Mouse (Mus musculus): Measurements from ENCODE around the gene Zranb1. TPM values are rescaled to one million over a fixed set of nuclear protein-coding genes. Genes with fewer than 3 reads are reported as not detected.

Zranb1 gene
- polyA plus RNA-seq, 1 experiment = 2.6 TPM

DNA sequence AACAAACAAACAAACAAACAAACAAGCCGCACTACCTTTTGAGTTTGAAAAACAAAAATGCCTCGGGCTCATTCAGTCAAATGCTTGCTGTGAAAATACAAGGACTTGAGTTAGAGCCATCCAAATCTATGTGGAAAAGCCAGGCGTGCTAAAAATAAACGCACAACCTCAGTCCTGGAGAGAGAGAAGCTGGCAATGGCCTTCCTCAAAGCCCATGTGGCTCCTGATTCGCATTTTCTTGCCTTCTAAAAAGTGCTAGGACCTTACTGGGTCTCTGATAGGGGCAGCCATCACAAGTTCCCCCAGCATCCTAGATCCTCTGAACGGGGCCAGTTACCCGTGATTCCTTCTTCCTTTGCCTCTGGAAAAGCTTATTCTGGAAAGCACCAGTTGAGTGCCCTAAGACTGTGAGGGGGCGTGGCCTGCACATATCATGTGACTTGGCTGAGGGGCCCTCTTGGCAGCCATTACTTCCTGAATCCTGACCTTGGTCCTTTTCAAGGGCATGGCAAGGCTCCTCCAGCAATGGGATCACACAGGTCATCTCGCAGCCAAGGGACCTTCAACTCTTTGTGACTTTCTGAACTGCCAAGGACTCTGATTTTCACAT lies 34.6 kb upstream of the Zranb1 start:
- TF ChIP-seq POLR2A (IDR thresholded peaks at IDR 0.05; ENCODE audit: low read depth, low read length) (no peak), CTCF (IDR thresholded peaks at IDR 0.05; ENCODE audit: extremely low read depth, insufficient read length, insufficient replicate concordance, low read depth, low read length) (no peak)
- Histone ChIP-seq H3K4me3 (ENCODE audit: low read depth, low read length) (no peak overlapping the region), H3K27me3 (ENCODE audit: control insufficient read depth, insufficient read depth, low read length) (no peaks in the 10 kb centered on the region), H3K4me1 (ENCODE audit: control insufficient read depth, insufficient read depth, insufficient read length, low read length) (no peaks in the 10 kb centered on the region), H3K27ac (ENCODE audit: insufficient read depth, low read depth, low read length) (no peak overlapping the region), H3K36me3 (ENCODE audit: control insufficient read depth, insufficient read depth, low read length) (no peaks in the 10 kb centered on the region)
- WGBS = 90% methylated on average over 9 of the region's 9 CpGs

DNA sequence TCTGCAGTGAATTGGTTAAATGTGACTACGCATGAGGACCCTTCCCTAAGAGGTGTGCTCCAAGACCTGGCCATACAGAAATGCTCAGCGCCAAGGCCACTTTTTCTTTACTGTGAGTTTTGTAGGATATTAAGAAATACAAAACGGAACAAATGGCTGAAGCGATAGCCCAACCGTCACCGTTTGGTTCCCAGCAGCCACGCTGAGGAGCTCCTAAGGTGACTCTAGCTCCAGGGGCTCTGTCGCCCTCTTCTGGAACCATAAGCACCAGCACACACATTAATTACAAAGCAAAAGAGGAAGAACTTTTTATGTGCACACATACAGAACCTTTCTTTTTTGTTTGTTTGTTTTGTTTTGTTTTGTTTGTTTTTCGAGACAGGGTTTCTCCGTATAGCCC lies 33.7 kb upstream of the Zranb1 start:
- Histone ChIP-seq H3K4me1 (ENCODE audit: control insufficient read depth, insufficient read depth, insufficient read length, low read length) (no peaks in the 10 kb centered on the region), H3K4me3 (ENCODE audit: low read depth, low read length) (no peak overlapping the region), H3K36me3 (ENCODE audit: control insufficient read depth, insufficient read depth, low read length) (no peaks in the 10 kb centered on the region), H3K27me3 (ENCODE audit: control insufficient read depth, insufficient read depth, low read length) (no peaks in the 10 kb centered on the region), H3K27ac (ENCODE audit: insufficient read depth, low read depth, low read length) (no peak overlapping the region)
- no peak for TF ChIP-seq POLR2A (IDR thresholded peaks at IDR 0.05; ENCODE audit: low read depth, low read length)
- no peak for TF ChIP-seq CTCF (IDR thresholded peaks at IDR 0.05; ENCODE audit: extremely low read depth, insufficient read length, insufficient replicate concordance, low read depth, low read length)
- 94% methylated on average over 10 of the region's 10 CpGs for WGBS

DNA sequence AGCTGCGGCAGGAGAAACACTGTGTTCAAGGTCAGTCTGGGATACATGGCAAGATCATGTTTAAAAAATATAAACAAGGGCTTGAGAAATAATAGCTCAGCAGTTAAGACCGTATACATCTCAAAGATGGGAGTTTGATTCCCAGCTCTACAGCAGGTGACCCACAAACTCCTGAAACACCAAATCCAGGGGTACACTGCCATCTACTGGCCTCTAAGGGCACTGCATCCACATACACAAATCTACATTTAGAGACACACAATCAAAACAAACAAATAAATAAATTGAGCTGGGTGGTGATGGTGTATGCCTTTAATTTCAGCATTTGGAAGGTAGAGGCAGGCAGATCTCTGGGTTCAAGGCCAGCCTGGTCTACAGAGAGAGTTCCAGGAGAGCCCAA lies 32.7 kb upstream of the Zranb1 start:
- Histone ChIP-seq H3K4me3 (ENCODE audit: low read depth, low read length) (no peak overlapping the region), H3K27ac (ENCODE audit: insufficient read depth, low read depth, low read length) (no peak overlapping the region), H3K4me1 (ENCODE audit: control insufficient read depth, insufficient read depth, insufficient read length, low read length) (no peaks in the 10 kb centered on the region), H3K27me3 (ENCODE audit: control insufficient read depth, insufficient read depth, low read length) (no peaks in the 10 kb centered on the region), H3K36me3 (ENCODE audit: control insufficient read depth, insufficient read depth, low read length) (no peaks in the 10 kb centered on the region)
- 87% methylated on average over 2 of the region's 2 CpGs for WGBS
- TF ChIP-seq CTCF (IDR thresholded peaks at IDR 0.05; ENCODE audit: extremely low read depth, insufficient read length, insufficient replicate concordance, low read depth, low read length) (peak; percentile 30; the same call in 1 of the 2 replicates), POLR2A (IDR thresholded peaks at IDR 0.05; ENCODE audit: low read depth, low read length) (no peak)

DNA sequence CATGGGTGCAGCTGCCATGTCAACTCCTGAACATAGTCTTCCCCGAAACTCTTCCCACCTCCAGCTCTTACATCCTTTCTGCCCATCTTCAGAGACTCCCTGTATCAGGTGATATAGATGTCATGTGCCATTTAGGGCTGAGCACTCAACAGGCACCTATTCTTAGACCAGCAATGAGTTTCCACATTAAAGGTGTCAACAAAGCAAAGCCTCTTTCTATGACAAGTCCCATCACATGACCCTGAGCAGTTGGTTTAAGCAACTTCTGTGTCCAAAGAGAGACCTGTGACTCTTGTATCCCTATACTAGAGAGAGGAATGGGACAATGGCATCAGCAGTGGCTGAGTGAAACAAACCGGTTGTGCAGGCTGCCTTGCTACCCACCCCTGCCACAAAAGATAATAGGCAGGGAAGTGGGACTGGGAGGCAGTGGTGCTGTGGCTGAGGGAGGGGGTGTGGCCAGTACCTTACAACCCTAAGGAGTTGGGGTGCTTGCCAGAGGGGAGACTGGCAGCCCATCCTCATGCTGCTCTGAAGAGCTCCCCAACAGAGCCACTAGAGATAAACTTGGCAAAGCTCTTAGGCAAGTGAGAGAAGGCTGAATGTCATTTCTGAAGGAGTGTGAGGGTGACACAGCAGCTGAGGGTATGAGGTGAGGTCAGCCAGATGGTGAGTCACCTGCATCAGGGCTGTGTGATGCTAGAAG lies 30.0 kb upstream of the Zranb1 start:
- Histone ChIP-seq H3K4me3 (ENCODE audit: low read depth, low read length) (no peak overlapping the region), H3K27me3 (ENCODE audit: control insufficient read depth, insufficient read depth, low read length) (no peaks in the 10 kb centered on the region), H3K36me3 (ENCODE audit: control insufficient read depth, insufficient read depth, low read length) (no peaks in the 10 kb centered on the region), H3K4me1 (ENCODE audit: control insufficient read depth, insufficient read depth, insufficient read length, low read length) (no peaks in the 10 kb centered on the region), H3K27ac (ENCODE audit: insufficient read depth, low read depth, low read length) (no peak overlapping the region)
- TF ChIP-seq POLR2A (IDR thresholded peaks at IDR 0.05; ENCODE audit: low read depth, low read length) = no peak
- TF ChIP-seq CTCF (IDR thresholded peaks at IDR 0.05; ENCODE audit: extremely low read depth, insufficient read length, insufficient replicate concordance, low read depth, low read length) = no peak
- WGBS = 48% methylated on average over 2 of the region's 2 CpGs

DNA sequence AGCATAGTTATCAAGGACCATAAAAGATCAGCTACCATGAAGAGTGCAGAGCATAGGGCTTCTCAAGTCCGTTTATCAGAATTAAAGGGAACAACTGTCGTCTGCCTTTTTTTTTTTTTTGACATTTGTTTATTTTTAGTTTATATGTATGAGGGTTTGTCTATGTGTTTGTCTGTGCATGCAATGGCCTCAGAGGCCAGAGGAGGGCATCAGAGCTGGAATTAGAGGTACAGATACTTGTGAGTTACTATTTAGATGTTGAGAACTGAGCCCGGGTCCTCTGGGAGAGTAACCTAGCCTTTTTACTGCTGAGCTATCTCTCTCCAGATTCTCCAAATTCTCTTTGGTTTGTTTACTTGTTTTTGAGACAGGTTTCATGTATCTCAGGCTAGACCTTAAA lies 27.1 kb upstream of the Zranb1 start:
- no peak overlapping the region for H3K27ac ChIP-seq (ENCODE audit: insufficient read depth, low read depth, low read length)
- WGBS = 69% methylated on average over 3 of the region's 3 CpGs
- no peak for TF ChIP-seq CTCF (IDR thresholded peaks at IDR 0.05; ENCODE audit: extremely low read depth, insufficient read length, insufficient replicate concordance, low read depth, low read length)
- H3K27me3 ChIP-seq (ENCODE audit: control insufficient read depth, insufficient read depth, low read length) = no peaks in the 10 kb centered on the region
- no peaks in the 10 kb centered on the region for H3K36me3 ChIP-seq (ENCODE audit: control insufficient read depth, insufficient read depth, low read length)
- no peak overlapping the region for H3K4me3 ChIP-seq (ENCODE audit: low read depth, low read length)
- no peaks in the 10 kb centered on the region for H3K4me1 ChIP-seq (ENCODE audit: control insufficient read depth, insufficient read depth, insufficient read length, low read length)

DNA sequence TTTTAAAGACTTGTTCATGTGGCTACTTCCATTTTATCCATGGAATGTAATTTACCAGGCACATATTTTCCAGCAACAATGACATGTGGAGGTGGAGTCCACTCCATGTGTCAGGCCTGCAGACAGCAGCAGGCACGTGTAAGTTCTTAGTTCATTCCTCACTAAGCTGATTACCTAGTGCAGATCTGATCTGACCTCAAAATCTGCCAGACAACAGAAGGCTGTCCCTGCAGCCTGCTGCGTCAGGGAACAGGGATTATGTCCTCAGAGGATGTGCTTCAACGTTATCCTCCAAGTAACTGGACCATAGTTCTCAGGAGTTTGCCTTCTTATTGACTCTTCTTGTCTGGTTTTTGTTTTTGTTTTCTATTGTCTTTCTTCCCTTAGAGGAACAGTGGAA lies 9.0 kb upstream of the Zranb1 start:
- H3K27ac ChIP-seq (ENCODE audit: insufficient read depth, low read depth, low read length) = no peak overlapping the region
- no peaks in the 10 kb centered on the region for H3K36me3 ChIP-seq (ENCODE audit: control insufficient read depth, insufficient read depth, low read length)
- no peaks in the 10 kb centered on the region for H3K4me1 ChIP-seq (ENCODE audit: control insufficient read depth, insufficient read depth, insufficient read length, low read length)
- H3K27me3 ChIP-seq (ENCODE audit: control insufficient read depth, insufficient read depth, low read length) = no peaks in the 10 kb centered on the region
- TF ChIP-seq CTCF (IDR thresholded peaks at IDR 0.05; ENCODE audit: extremely low read depth, insufficient read length, insufficient replicate concordance, low read depth, low read length) = no peak
- TF ChIP-seq POLR2A (IDR thresholded peaks at IDR 0.05; ENCODE audit: low read depth, low read length) = no peak
- H3K4me3 ChIP-seq (ENCODE audit: low read depth, low read length) = no peak overlapping the region
- 75% methylated on average over 3 of the region's 3 CpGs for WGBS

DNA sequence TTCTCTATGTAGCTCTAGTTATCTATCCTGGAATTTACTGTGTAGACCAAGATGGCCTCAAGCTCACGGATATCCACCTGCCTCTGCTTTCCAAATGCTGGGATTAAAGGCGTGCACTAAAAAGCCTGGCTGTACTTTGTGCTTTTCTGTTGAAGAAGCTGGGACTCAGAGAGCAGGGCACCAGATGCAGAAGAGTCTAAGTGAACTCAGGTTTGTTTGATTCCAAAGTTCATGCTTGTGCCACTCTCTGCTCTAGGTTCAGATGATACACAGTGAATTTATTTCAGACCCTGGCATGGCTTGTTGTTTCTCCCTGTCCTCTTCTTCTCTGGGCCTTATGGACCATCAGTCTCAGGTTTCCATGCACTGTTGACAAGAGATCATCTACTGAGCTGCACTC lies 5.7 kb upstream of the Zranb1 start:
- no peaks in the 10 kb centered on the region for H3K4me1 ChIP-seq (ENCODE audit: control insufficient read depth, insufficient read depth, insufficient read length, low read length)
- TF ChIP-seq CTCF (IDR thresholded peaks at IDR 0.05; ENCODE audit: extremely low read depth, insufficient read length, insufficient replicate concordance, low read depth, low read length) (no peak), POLR2A (IDR thresholded peaks at IDR 0.05; ENCODE audit: low read depth, low read length) (no peak)
- WGBS = 16% methylated on average over 2 of the region's 2 CpGs
- H3K27me3 ChIP-seq (ENCODE audit: control insufficient read depth, insufficient read depth, low read length) = no peaks in the 10 kb centered on the region
- no peak overlapping the region for H3K4me3 ChIP-seq (ENCODE audit: low read depth, low read length)
- H3K36me3 ChIP-seq (ENCODE audit: control insufficient read depth, insufficient read depth, low read length) = no peaks in the 10 kb centered on the region
- no peak overlapping the region for H3K27ac ChIP-seq (ENCODE audit: insufficient read depth, low read depth, low read length)

Data from small intestine, adult 2 months (tissue).